Mouse (Mus musculus): Measurements from ENCODE around the gene Olfr8.
"Not testable (repeated sequence)": the region's sequence is repeated elsewhere in the genome, so short reads cannot be mapped to it uniquely, and the experiment has no call there.

The Olfr8 gene

DNA sequence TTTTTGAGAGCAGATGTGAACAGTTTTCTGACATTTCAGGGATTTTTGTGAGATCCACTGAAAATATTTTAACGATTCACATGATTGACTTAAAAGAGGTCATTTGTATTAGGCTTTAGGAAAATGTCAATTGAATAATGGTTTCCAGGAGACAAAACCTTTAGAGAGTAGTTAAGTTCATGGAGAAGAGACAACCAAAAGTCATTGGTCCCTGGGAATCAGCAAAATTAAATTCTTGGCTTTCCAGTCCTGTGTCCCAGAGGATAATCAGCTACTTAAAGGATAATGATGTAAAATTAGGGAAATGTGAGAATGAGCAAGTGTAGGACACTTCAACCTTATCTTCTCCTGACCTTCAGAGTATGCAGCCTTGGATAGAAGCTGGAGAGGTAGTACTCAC lies at the start of gene Olfr8:
Gene Olfr8, plus strand, starts transcription at position 301 of the 400 bp plus-strand sequence.
- not testable (repeated sequence) for DNase-seq

DNA sequence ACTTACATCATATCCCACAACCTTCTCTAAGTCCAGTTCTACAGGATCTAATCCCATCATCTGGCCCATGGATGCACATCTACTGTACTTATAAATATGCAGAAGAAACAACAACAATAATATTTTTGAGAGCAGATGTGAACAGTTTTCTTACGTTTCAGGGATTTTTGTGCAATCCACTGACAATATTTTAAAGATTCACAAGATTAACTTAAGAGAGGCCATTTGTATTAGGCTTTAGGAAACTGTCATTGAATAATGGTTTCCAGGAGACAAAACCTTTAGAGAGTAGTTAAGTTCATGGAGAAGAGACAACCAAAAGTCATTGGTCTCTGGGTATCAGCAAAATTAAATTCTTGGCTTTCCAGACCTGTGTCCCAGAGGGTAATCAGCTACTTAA lies 37.6 kb upstream of the Olfr8 start, which contains the start of gene Olfr1354:
Gene Olfr1354, plus strand, starts transcription at position 301 of the 400 bp plus-strand sequence.
- not testable (repeated sequence) for DNase-seq

DNA sequence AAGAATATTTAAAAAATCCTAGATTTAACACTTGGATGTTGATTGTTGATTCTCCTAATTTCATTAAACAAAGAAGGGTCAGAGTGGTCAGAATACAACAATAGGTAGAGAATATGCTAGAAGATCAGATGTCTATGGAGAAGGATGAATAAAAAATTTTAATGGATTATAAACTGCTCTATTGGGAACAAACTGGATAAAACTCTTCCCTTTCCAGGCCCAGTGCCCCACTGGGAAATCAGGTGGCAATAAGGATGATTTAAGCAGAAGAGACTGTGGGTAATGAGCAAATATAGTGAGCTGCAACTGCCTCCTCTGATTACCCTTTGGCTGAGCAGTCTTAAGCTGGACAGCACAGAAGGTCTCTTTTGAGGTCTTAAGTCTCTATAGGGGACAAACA lies 12.6 kb downstream of the Olfr8 start, which contains the start of gene Olfr1353:
Gene Olfr1353, plus strand, starts transcription at position 301 of the 400 bp plus-strand sequence.
- DNase-seq = not testable (repeated sequence)

DNA sequence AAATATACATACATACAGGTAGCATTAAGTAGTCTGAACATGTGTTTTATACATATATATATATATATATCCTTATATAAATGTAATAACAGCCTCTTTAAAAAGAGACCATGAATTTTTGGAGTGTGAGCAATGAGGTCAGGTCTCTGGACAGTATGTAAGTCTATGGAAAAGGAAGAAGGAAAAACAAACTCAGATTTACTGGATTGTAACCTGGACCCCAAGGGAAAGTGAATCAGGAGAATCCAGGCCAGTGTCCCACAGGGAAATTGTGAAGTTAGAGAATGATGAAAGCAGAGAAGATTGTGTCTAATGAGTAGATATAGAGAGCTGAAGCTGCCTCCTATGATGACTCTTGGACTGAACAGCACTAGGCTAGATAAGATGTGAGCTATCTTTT lies 30.3 kb downstream of the Olfr8 start, which contains the start of gene Olfr1352:
Gene Olfr1352, plus strand, starts transcription at position 301 of the 400 bp plus-strand sequence.
- DNase-seq = no peak
